Mouse (Mus musculus) spleen, adult 2 months (tissue): ENCODE data around the gene Upf1. TPM values are rescaled to one million over a fixed set of nuclear protein-coding genes. Genes with fewer than 3 reads are reported as not detected.

Source experiments
- DNase-seq, 2 experiments: peaks; one replicate each; pipeline versions ENCODE4 v3.0.0 to v3.0.0-alpha.2; 2012 to 2021; ENCODE audit warnings: low spot score in 2 of 2, low read depth in 1 of 2
- H3K27ac ChIP-seq: fragments of 200-500 bp; 2 replicates; pipeline ENCODE4 v1.5.1; 2012; ENCODE audit warnings: low read length, inconsistent platforms; ENCODE audit not compliant: insufficient read depth
- H3K27me3 ChIP-seq: fragments of 200-500 bp; 2 replicates; pipeline ENCODE4 v1.6.1; 2012; ENCODE audit warnings: mild to moderate bottlenecking, moderate library complexity, low read length, inconsistent platforms; ENCODE audit not compliant: control insufficient read depth, insufficient read depth
- H3K36me3 ChIP-seq: fragments of 200-500 bp; 2 replicates; pipeline ENCODE4 v1.6.1; 2012; ENCODE audit warnings: mild to moderate bottlenecking, low read length, inconsistent platforms; ENCODE audit not compliant: control insufficient read depth, insufficient read depth
- H3K4me1 ChIP-seq: fragments of 200-500 bp; 2 replicates; pipeline ENCODE4 v1.6.1; 2011; ENCODE audit warnings: inconsistent platforms; ENCODE audit not compliant: control insufficient read depth, insufficient read depth, insufficient read length
- H3K4me3 ChIP-seq: fragments of 200-500 bp; 2 replicates; pipeline ENCODE4 v1.5.1; 2011; ENCODE audit warnings: mild to moderate bottlenecking, inconsistent platforms; ENCODE audit not compliant: insufficient read depth, insufficient read length; ENCODE audit errors: extremely low read depth
- CTCF ChIP-seq: fragments of 200-500 bp; IDR thresholded peaks from 2 replicates; pipeline ENCODE4 v1.5.1; 2011; ENCODE audit warnings: mild to moderate bottlenecking, inconsistent platforms; ENCODE audit not compliant: insufficient read depth, insufficient read length, insufficient replicate concordance; ENCODE audit errors: extremely low read depth
- POLR2A ChIP-seq: fragments of 200-500 bp; IDR thresholded peaks from 2 replicates; pipeline ENCODE4 v1.6.1; 2011; ENCODE audit warnings: low read depth, low read length, inconsistent platforms
- WGBS: fragments of 180-500 bp; shearing (Covaris S2); methylation state at CpG from one replicate; pipeline ENCODE4 v1.1.7; 2018; 5-methylcytosine and 5-hydroxymethylcytosine counted together
- polyA plus RNA-seq: library from polyadenylated mRNA; depleted of rRNA; stranded (reverse); fragments of >200 nt; gene quantifications from 2 replicates; pipeline ENCODE4 v1.2.3, GENCODE M21; 2012

The Upf1 gene
- polyA plus RNA-seq, 1 experiment = 38.9 TPM

GRCm38 (mm10) chr8:70389678-70390077, 36.6 kb upstream of the Upf1 start:
- Histone ChIP-seq H3K4me1 (no peaks in the 10 kb centered on the region), H3K36me3 (peaks cover 7% of the 10 kb centered on the region), H3K27me3 (no peaks in the 10 kb centered on the region), H3K27ac (no peak overlapping the region), H3K4me3 (no peak overlapping the region)
- TF ChIP-seq CTCF (no peak), POLR2A (no peak)
- 90% methylated on average over 2 of the region's 2 CpGs for WGBS
- no peak for DNase-seq

GRCm38 (mm10) chr8:70383287-70383686, 30.2 kb upstream of the Upf1 start:
- DNase-seq = peak in 1 of 2 experiments; percentile 60
- H3K4me1 ChIP-seq = no peaks in the 10 kb centered on the region
- WGBS = 45% methylated on average over 3 of the region's 3 CpGs
- TF ChIP-seq CTCF (peak; percentile 70; the same call in 1 of the 2 replicates), POLR2A (no peak)
- H3K36me3 ChIP-seq = peaks cover 7% of the 10 kb centered on the region
- no peaks in the 10 kb centered on the region for H3K27me3 ChIP-seq
- H3K4me3 ChIP-seq = no peak overlapping the region
- H3K27ac ChIP-seq = no peak overlapping the region

GRCm38 (mm10) chr8:70380069-70380468, 27.0 kb upstream of the Upf1 start:
- H3K36me3 ChIP-seq = no peaks in the 10 kb centered on the region
- H3K27me3 ChIP-seq = peaks cover 7% of the 10 kb centered on the region; the same call in 1 of the 2 replicates
- peaks cover 11% of the 10 kb centered on the region for H3K4me1 ChIP-seq
- H3K27ac ChIP-seq = no peak overlapping the region
- 84% methylated on average over 12 of the region's 12 CpGs for WGBS
- no peak overlapping the region for H3K4me3 ChIP-seq
- TF ChIP-seq POLR2A (no peak), CTCF (no peak)
- no peak for DNase-seq

- no peak for DNase-seq
- Histone ChIP-seq H3K27me3 (peaks cover 24% of the 10 kb centered on the region), H3K27ac (no peak overlapping the region), H3K4me3 (no peak overlapping the region), H3K4me1 (peaks cover 21% of the 10 kb centered on the region), H3K36me3 (no peaks in the 10 kb centered on the region)
- TF ChIP-seq CTCF (no peak), POLR2A (no peak)
- WGBS = 15% methylated on average over 15 of the region's 15 CpGs
These were observed 24.0 kb upstream of the Upf1 start for GRCm38 (mm10) chr8:70377049-70377448.

GRCm38 (mm10) chr8:70376275-70376741, 23.2 kb upstream of the Upf1 start:
- WGBS = 7% methylated on average over 37 of the region's 37 CpGs
- Histone ChIP-seq H3K4me1 (peaks cover 21% of the 10 kb centered on the region), H3K36me3 (no peaks in the 10 kb centered on the region), H3K27me3 (peaks cover 24% of the 10 kb centered on the region), H3K4me3 (no peak overlapping the region), H3K27ac (no peak overlapping the region)
- TF ChIP-seq CTCF (no peak), POLR2A (no peak)
- no peak for DNase-seq

GRCm38 (mm10) chr8:70375212-70375859, 22.3 kb upstream of the Upf1 start:
- Histone ChIP-seq H3K27ac (no peak overlapping the region), H3K4me3 (no peak overlapping the region), H3K36me3 (no peaks in the 10 kb centered on the region), H3K27me3 (peaks cover 24% of the 10 kb centered on the region), H3K4me1 (peaks cover 21% of the 10 kb centered on the region)
- 5% methylated on average over 35 of the region's 35 CpGs for WGBS
- DNase-seq = no peak
- TF ChIP-seq CTCF = no peak
- TF ChIP-seq POLR2A = no peak

- peak overlapping the region; percentile 47; the same call in 1 of the 2 replicates for H3K4me3 ChIP-seq
- peak in 1 of 2 experiments; percentile 61 for DNase-seq
- H3K27ac ChIP-seq = no peak overlapping the region
- WGBS = 1% methylated on average over 52 of the region's 53 CpGs
- H3K4me1 ChIP-seq = peaks cover 21% of the 10 kb centered on the region
- peaks cover 24% of the 10 kb centered on the region for H3K27me3 ChIP-seq
- H3K36me3 ChIP-seq = no peaks in the 10 kb centered on the region
- no peak for TF ChIP-seq POLR2A
- no peak for TF ChIP-seq CTCF
These were observed 21.3 kb upstream of the Upf1 start for GRCm38 (mm10) chr8:70374318-70374927.
